Mouse (Mus musculus) CD8-positive naive resting alpha-beta T cell, adult 2 months (primary cell): ENCODE results near the gene Gm17677.

Experiments
- DNase-seq, 2 experiments: peaks; one replicate each; pipeline ENCODE4 v3.0.0; 2022; ENCODE audit warnings: low read depth in 2 of 2, low spot score in 2 of 2

The Gm17677 gene

GRCm38 (mm10) chr9:35740749-35741148 lies at the start of gene Gm17677:
TSS of gene Gm17677 (plus strand) at chr9:35741049.
- no peak for DNase-seq

- no peak for DNase-seq
Measured at GRCm38 (mm10) chr9:35691924-35692323, 48.9 kb upstream of the Gm17677 start.

DNA sequence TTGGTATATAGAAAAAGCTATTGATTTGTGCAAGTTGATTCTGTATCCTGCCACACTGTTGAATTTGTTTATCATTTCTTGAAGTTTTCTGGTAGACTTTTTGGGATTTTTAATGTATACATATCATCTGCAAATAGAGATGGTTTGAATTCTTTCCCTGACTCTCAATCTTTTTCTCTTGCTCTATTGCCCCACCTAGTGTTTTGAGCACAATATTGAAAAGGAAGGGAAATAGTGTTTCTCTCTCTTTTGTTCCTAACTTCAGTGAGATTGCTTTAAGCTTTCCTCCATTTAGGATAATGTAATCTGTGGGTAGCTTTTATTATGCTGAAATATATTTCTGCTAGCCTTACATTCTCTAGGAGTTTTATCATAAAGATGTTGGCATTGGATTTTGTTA lies 33.6 kb upstream of the Gm17677 start:
- no peak for DNase-seq

- no peak for DNase-seq
Measured at GRCm38 (mm10) chr9:35756843-35757242, 16.0 kb downstream of the Gm17677 start.

GRCm38 (mm10) chr9:35778009-35778408 lies 37.2 kb downstream of the Gm17677 start, which contains the start of gene Gm17727:
TSS of gene Gm17727 (minus strand) at chr9:35778109.
- no peak for DNase-seq

GRCm38 (mm10) chr9:35790001-35790400 lies 49.2 kb downstream of the Gm17677 start, which contains the start of the genes Gm27235 and D730048I06Rik:
TSS of gene Gm27235 (minus strand) at chr9:35790101.
TSS of gene D730048I06Rik (minus strand) at chr9:35790112.
- DNase-seq = no peak
